Mouse (Mus musculus): ENCODE results near the gene Zfr. TPM values are rescaled to one million over a fixed set of nuclear protein-coding genes. Genes with fewer than 3 reads are reported as not detected.
"Not testable (repeated sequence)": the region's sequence is repeated elsewhere in the genome, so short reads cannot be mapped to it uniquely, and the experiment has no call there.

Zfr gene
- polyA plus RNA-seq, 1 experiment = 1.5 TPM

- H3K36me3 ChIP-seq (ENCODE audit: control insufficient read depth) = peaks cover 3% of the 10 kb centered on the region
- peaks cover 33% of the 10 kb centered on the region for H3K4me1 ChIP-seq (ENCODE audit: control insufficient read depth)
- H3K9me3 ChIP-seq (ENCODE audit: control insufficient read depth, low read length) = no peaks in the 10 kb centered on the region
- no peak overlapping the region for H3K4me3 ChIP-seq (replicated peaks)
- TF ChIP-seq TAL1 (IDR thresholded peaks at IDR 0.05; ENCODE audit: low read length) = no peak
- no peak for TF ChIP-seq GATA1 (IDR thresholded peaks at IDR 0.05; ENCODE audit: low read length)
- H3K27me3 ChIP-seq (ENCODE audit: control insufficient read depth) = no peaks in the 10 kb centered on the region
Observed at GRCm38 (mm10) chr15:12215415-12215718, 97.7 kb downstream of the Zfr start.

DNA sequence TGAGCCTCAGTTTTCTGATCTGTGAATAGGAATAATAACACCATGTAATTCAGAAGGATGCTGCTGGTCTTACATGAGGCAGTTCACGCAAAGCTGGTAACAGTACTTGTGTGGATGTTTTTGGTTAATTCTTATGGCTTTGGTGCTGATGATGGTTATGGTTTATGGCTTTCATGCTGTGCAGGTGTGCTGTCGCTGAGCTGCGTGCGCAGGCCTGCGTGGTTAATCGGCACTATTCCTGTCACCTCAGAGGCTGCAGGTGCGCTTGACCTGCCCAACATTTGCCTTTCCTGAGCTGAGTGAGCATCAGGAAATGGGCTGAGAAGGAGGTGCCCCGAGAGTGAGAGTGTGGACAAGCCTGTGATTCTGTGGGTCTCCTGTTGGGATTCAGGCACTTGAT is 98.5 kb downstream of the Zfr start:
- peaks cover 3% of the 10 kb centered on the region for H3K36me3 ChIP-seq (ENCODE audit: control insufficient read depth)
- peaks cover 33% of the 10 kb centered on the region for H3K4me1 ChIP-seq (ENCODE audit: control insufficient read depth)
- no peaks in the 10 kb centered on the region for H3K9me3 ChIP-seq (ENCODE audit: control insufficient read depth, low read length)
- H3K4me3 ChIP-seq (replicated peaks) = no peak overlapping the region
- H3K27me3 ChIP-seq (ENCODE audit: control insufficient read depth) = no peaks in the 10 kb centered on the region
- no peak for TF ChIP-seq TAL1 (IDR thresholded peaks at IDR 0.05; ENCODE audit: low read length)
- no peak for TF ChIP-seq GATA1 (IDR thresholded peaks at IDR 0.05; ENCODE audit: low read length)

DNA sequence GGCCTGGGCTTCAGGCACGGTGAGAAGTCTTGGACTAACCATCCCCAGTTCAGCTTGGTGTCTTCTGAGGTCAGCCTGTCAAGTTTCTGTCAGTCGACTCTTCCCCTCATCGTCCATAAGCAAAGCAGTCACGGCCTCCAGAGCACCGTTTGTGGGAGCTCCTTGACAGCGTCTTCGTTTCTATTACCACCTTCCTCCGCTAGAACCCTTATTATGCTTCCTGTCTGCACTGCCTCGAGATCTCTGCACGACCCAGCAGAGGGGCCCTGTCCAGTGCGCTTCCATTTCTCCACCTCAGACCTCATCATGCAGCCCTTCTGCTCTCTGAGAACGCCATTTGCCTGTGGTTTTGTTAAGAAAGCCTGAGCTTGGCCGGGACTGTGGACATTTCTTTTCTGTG is 99.2 kb downstream of the Zfr start:
- Histone ChIP-seq H3K4me1 (ENCODE audit: control insufficient read depth) (peaks cover 28% of the 10 kb centered on the region), H3K27me3 (ENCODE audit: control insufficient read depth) (no peaks in the 10 kb centered on the region), H3K36me3 (ENCODE audit: control insufficient read depth) (no peaks in the 10 kb centered on the region; the same call in none of the 2 replicates), H3K4me3 (replicated peaks) (no peak overlapping the region), H3K9me3 (ENCODE audit: control insufficient read depth, low read length) (no peaks in the 10 kb centered on the region)
- TF ChIP-seq TAL1 (IDR thresholded peaks at IDR 0.05; ENCODE audit: low read length) (no peak), GATA1 (IDR thresholded peaks at IDR 0.05; ENCODE audit: low read length) (no peak)

- not testable (repeated sequence) for H3K9me3 ChIP-seq (ENCODE audit: control insufficient read depth, low read length); H3K36me3 ChIP-seq (ENCODE audit: control insufficient read depth); H3K4me3 ChIP-seq (replicated peaks); H3K27me3 ChIP-seq (ENCODE audit: control insufficient read depth)
- peaks cover 31% of the 10 kb centered on the region for H3K4me1 ChIP-seq (ENCODE audit: control insufficient read depth)
Observed at GRCm38 (mm10) chr15:12217332-12217731, 99.7 kb downstream of the Zfr start.

DNA sequence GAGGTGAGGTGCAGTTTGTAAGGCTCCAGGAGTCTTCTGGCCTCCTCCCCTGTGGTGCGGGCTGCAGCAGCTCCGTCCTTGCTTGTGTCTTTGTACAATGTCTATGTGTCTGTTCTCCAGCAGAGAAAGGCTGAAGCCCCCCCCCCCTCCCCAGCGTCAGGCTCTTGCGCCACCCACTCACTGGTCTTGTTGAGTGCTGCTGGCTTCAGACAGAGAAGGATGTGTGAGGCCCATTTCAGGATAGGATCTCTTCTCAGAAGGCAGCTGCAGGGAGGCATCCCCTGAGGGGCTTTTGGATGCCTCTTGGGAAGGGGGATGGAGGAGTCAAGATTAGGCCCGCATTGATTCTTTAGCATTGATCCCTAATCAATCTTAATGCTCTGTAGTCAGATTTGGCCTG is 100.2 kb downstream of the Zfr start:
- TF ChIP-seq GATA1 (IDR thresholded peaks at IDR 0.05; ENCODE audit: low read length) = no peak
- no peak for TF ChIP-seq TAL1 (IDR thresholded peaks at IDR 0.05; ENCODE audit: low read length)
- H3K4me1 ChIP-seq (ENCODE audit: control insufficient read depth) = peaks cover 34% of the 10 kb centered on the region
- H3K9me3 ChIP-seq (ENCODE audit: control insufficient read depth, low read length) = no peaks in the 10 kb centered on the region
- no peaks in the 10 kb centered on the region for H3K27me3 ChIP-seq (ENCODE audit: control insufficient read depth)
- no peak overlapping the region for H3K4me3 ChIP-seq (replicated peaks)
- H3K36me3 ChIP-seq (ENCODE audit: control insufficient read depth) = no peaks in the 10 kb centered on the region; the same call in none of the 2 replicates

DNA sequence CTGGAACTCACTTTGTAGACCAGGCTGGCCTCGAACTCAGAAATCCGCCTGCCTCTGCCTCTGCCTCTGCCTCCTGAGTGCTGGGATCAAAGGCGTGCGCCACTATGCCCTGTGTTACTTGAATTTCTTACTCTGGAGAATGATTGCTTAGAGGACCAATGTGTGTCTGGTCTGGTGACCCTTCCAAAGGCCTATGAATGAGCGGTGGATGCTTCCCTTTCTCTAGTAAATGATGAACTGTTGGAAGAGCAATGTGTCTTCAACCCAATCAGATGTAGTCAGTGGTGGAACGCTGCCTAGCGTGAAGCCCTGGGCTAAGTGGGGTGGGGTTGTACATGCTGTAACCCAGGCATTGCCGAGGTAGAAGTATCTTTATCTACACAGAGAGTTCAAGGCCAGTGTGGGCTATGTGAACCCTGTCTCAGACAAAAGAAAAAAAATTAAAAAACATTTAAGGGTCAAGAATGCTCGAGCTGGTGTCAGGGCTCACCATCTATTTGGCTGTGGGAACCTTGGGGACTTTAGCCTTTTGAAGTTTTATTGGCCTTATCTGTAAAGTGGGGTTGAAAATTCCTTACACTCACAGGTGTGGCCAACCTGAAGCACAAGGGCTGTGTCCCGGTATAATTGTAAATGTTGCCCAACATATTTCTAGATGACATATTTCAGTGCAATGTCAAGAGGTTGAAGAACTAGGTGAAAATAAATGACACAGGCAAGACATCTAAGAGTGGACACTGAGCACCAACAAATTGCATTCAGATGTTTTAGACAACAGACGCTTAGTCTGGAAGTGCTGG is 101.2 kb downstream of the Zfr start:
- Histone ChIP-seq H3K4me3 (replicated peaks) (no peak overlapping the region), H3K9me3 (ENCODE audit: control insufficient read depth, low read length) (no peaks in the 10 kb centered on the region), H3K27me3 (ENCODE audit: control insufficient read depth) (no peaks in the 10 kb centered on the region), H3K4me1 (ENCODE audit: control insufficient read depth) (peaks cover 31% of the 10 kb centered on the region), H3K36me3 (ENCODE audit: control insufficient read depth) (no peaks in the 10 kb centered on the region; the same call in none of the 2 replicates)
- no peak for TF ChIP-seq GATA1 (IDR thresholded peaks at IDR 0.05; ENCODE audit: low read length)
- TF ChIP-seq TAL1 (IDR thresholded peaks at IDR 0.05; ENCODE audit: low read length) = no peak

DNA sequence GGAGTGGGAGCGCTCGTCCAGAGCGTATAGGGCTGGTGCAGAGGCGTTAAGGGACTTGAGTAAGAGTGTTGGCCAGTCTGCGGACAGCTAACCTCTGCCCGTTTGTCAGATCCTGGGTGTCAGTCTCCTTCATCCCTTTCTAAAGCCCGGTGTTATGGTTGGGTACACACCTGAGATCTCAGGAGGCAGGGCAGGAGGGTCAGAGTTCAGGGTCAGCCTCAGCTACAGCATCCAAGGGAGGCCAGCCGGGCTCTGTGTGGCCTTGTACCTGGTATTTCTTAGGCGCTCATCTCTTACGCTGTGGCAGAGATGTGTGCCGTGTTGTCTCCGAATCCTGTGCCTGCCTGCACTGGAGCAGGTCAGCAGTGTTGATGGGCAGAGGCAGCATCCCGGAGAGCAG is 103.5 kb downstream of the Zfr start:
- H3K9me3 ChIP-seq (ENCODE audit: control insufficient read depth, low read length) = no peaks in the 10 kb centered on the region
- peaks cover 35% of the 10 kb centered on the region for H3K4me1 ChIP-seq (ENCODE audit: control insufficient read depth)
- H3K27me3 ChIP-seq (ENCODE audit: control insufficient read depth) = no peaks in the 10 kb centered on the region
- no peak for TF ChIP-seq TAL1 (IDR thresholded peaks at IDR 0.05; ENCODE audit: low read length)
- TF ChIP-seq GATA1 (IDR thresholded peaks at IDR 0.05; ENCODE audit: low read length) = no peak
- no peaks in the 10 kb centered on the region; the same call in none of the 2 replicates for H3K36me3 ChIP-seq (ENCODE audit: control insufficient read depth)
- H3K4me3 ChIP-seq (replicated peaks) = no peak overlapping the region

- Histone ChIP-seq H3K9me3 (ENCODE audit: control insufficient read depth, low read length) (no peaks in the 10 kb centered on the region), H3K4me3 (replicated peaks) (no peak overlapping the region), H3K27me3 (ENCODE audit: control insufficient read depth) (no peaks in the 10 kb centered on the region), H3K4me1 (ENCODE audit: control insufficient read depth) (peaks cover 43% of the 10 kb centered on the region), H3K36me3 (ENCODE audit: control insufficient read depth) (no peaks in the 10 kb centered on the region; the same call in 1 of the 2 replicates)
- TF ChIP-seq TAL1 (IDR thresholded peaks at IDR 0.05; ENCODE audit: low read length) = no peak
- no peak for TF ChIP-seq GATA1 (IDR thresholded peaks at IDR 0.05; ENCODE audit: low read length)
Observed at GRCm38 (mm10) chr15:12222564-12223302, 105.1 kb downstream of the Zfr start.

DNA sequence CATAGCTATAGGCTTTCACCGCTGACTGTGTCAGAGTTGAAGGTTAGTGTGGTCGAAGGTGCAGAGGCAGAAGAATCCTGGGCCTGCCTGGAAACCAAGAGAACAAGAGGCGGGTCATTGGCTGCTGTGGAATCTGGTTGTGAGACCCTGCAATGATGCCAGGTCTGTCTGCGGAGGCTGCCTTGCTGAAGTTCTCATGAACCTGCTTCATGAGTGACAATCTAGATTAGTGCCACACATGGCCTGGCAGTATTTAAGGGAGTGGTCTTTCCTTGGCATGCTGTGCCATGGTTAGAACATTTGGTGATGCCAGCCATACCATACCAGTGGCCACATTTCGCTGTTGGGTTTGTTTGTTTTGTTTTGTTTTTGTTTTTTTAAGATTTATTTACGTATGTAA is 105.8 kb downstream of the Zfr start:
- Histone ChIP-seq H3K4me1 (ENCODE audit: control insufficient read depth) (peaks cover 49% of the 10 kb centered on the region), H3K36me3 (ENCODE audit: control insufficient read depth) (no peaks in the 10 kb centered on the region; the same call in 1 of the 2 replicates), H3K9me3 (ENCODE audit: control insufficient read depth, low read length) (no peaks in the 10 kb centered on the region), H3K4me3 (replicated peaks) (no peak overlapping the region), H3K27me3 (ENCODE audit: control insufficient read depth) (no peaks in the 10 kb centered on the region)
- TF ChIP-seq GATA1 (IDR thresholded peaks at IDR 0.05; ENCODE audit: low read length) (no peak), TAL1 (IDR thresholded peaks at IDR 0.05; ENCODE audit: low read length) (no peak)

Data from erythroblast, embryonic 14.5 days (primary cell).